Mouse (Mus musculus) G1E (cell line): ENCODE measurements around the gene Gm48552. TPM values are rescaled to one million over a fixed set of nuclear protein-coding genes. Genes with fewer than 3 reads are reported as not detected.

ENCODE experiments used
- ATAC-seq: 2 replicates; pipeline ENCODE4 v1.8.0; 2016; ENCODE audit warnings: mild to moderate bottlenecking; ENCODE audit not compliant: insufficient number of reproducible peaks, poor library complexity, low FRiP score, severe bottlenecking; ENCODE audit errors: extremely low read depth
- DNase-seq: peaks from one replicate; pipeline ENCODE4 v3.0.0; 2012; ENCODE audit warnings: low spot score
- H3K27me3 ChIP-seq: 2 replicates; pipeline ENCODE4 v1.6.1; 2012; ENCODE audit warnings: mild to moderate bottlenecking, low read length, inconsistent platforms; ENCODE audit not compliant: insufficient read depth
- H3K36me3 ChIP-seq: replicated peaks from 2 replicates; pipeline ENCODE3; 2012; ENCODE audit warnings: mild to moderate bottlenecking, inconsistent platforms
- H3K4me1 ChIP-seq: 2 replicates; pipeline ENCODE4 v1.6.1; 2012; ENCODE audit warnings: low read depth, low read length, inconsistent platforms, mixed read lengths; ENCODE audit not compliant: insufficient read depth
- H3K4me3 ChIP-seq: 2 replicates; pipeline ENCODE4 v1.5.1; 2012; ENCODE audit warnings: low read depth, mild to moderate bottlenecking, inconsistent platforms, low read length, moderate library complexity, mixed read lengths
- H3K9me3 ChIP-seq: replicated peaks from 2 replicates; pipeline ENCODE4 v1.6.1; 2012; ENCODE audit warnings: inconsistent platforms
- CTCF ChIP-seq: IDR thresholded peaks from 2 replicates; pipeline ENCODE4 v1.5.1; 2012; ENCODE audit warnings: low read depth, low read length, inconsistent platforms, mixed read lengths
- GATA1 ChIP-seq: IDR thresholded peaks from 2 replicates; pipeline ENCODE4 v1.6.1; 2012; ENCODE audit warnings: borderline replicate concordance, low read length, inconsistent platforms, mixed read lengths
- GATA2 ChIP-seq: IDR thresholded peaks from 2 replicates; pipeline ENCODE4 v1.6.1; 2012; ENCODE audit warnings: low read depth, low read length, inconsistent platforms, borderline replicate concordance
- POLR2AphosphoS5 ChIP-seq: IDR thresholded peaks from 2 replicates; pipeline ENCODE4 v1.6.1; 2012; ENCODE audit warnings: low read depth, low read length, inconsistent platforms; ENCODE audit not compliant: insufficient replicate concordance
- TAL1 ChIP-seq: conservative IDR thresholded peaks from 2 replicates; pipeline ENCODE4 v1.6.1; 2012; ENCODE audit warnings: low read depth, low read length, inconsistent platforms, mixed read lengths
- polyA plus RNA-seq: library from polyadenylated mRNA; stranded (reverse); fragments of >175 nt; gene quantifications from 2 replicates; pipeline ENCODE4 v1.2.3, GENCODE M21; 2012
- total RNA-seq, 2 experiments: library from RNA; stranded (forward) in 1 of 2; stranded (reverse) in 1 of 2; fragments of 200-1000 nt in 1 of 2; fragments of >200 nt in 1 of 2; fragmentation: Nextera tagmentation in 1 of 2; gene quantifications; 2 replicates each; pipeline ENCODE4 v1.2.3; 2014 to 2017

Gene Gm48552
- total and polyA plus RNA-seq, 3 experiments = 0.38 to 7.4 (median 1.2) TPM

DNA sequence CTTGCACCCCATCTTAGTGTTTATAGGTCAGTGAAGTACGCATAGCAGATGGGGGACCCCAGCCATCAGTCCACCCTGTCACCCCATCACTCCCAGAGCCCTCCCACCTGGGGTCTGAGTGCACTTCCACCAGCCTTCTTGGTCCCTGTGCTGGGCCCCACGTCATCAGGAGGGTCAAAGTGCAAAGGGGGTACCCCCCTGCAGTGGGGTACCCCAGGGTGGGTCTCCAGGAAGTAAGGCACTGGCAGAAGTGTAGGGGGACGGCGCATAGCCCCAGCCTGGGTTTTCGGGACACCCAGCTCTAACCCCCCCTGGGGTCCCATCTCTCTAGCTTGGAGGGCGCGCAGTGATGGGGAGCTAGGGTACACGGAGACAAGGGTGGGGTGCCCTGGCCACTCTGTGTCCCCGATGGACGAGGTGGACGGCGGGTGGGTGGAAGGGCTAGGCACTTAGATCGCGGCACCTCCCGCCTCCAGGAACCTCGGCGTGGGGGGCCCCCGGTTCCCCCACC lies 11.0 kb downstream of the Gm48552 start:
- ATAC-seq (no peak), DNase-seq (no peak)
- peaks cover 34% of the 10 kb centered on the region for H3K4me1 ChIP-seq
- no peaks in the 10 kb centered on the region for H3K9me3 ChIP-seq
- H3K4me3 ChIP-seq = no peak overlapping the region
- peaks cover 35% of the 10 kb centered on the region; the same call in 1 of the 2 replicates for H3K27me3 ChIP-seq
- TF ChIP-seq CTCF (no peak), TAL1 (no peak), POLR2AphosphoS5 (no peak), GATA1 (no peak), GATA2 (no peak)
- peaks cover 32% of the 10 kb centered on the region for H3K36me3 ChIP-seq

DNA sequence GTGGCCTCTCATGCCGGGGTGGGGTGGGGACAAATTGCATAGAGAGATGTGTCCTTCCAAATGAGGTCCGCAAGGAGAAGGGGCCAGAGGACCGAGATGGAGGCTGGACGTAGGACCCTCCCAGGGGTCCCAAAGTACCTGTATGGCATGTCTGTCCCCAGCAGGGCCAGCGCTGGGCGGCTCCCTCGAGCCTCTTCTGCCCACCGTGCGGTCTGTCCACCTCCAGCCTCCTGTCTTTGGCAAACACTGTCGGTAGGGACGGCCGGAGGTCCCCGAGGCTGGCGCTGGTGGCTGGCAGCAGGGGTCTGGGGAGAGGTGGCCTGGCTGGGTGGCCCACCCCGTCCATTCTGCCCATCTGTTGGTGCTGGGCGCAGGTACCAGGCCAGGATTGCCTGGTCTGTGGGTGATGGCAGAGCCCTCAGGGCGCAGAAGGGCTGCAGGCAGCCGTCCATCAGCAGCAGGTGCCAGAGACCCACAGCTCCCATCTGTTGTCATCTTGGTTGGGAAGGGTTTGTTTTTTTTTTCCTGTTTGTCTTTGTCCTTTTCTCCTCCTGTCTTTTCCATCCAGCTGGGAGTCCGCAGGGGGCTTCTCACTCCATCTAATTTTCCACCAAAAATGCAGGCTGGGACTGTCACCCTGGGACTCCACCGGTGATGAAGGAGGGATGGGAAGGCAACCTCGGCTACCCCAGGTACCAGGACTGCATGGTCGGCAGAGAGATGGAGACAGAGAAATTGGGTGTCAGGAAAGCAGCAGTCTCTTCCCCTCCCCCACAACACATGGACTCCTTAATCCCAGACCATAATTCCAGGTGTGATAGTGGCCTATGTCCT lies 11.8 kb downstream of the Gm48552 start:
- Histone ChIP-seq H3K27me3 (peaks cover 35% of the 10 kb centered on the region; the same call in 1 of the 2 replicates), H3K4me3 (no peak overlapping the region), H3K4me1 (peaks cover 40% of the 10 kb centered on the region), H3K9me3 (no peaks in the 10 kb centered on the region), H3K36me3 (peaks cover 35% of the 10 kb centered on the region)
- TF ChIP-seq TAL1 (no peak), CTCF (no peak), POLR2AphosphoS5 (no peak), GATA1 (no peak), GATA2 (no peak)
- DNase-seq (no peak), ATAC-seq (no peak)

DNA sequence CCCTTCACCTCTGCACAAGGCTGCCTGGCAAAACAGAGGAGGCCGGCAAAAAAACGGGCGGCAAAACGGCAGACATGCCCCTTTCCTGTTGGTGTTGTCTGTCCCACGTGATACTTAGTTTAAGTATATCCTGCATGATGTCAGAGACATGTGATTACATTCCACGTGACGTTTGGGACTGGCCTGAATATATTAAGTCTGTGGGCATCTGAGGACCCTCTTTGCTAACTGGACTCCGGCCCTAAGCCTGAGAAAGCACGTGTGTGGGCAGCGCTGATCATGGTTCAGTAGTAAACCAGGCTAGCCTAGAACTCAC lies 12.4 kb downstream of the Gm48552 start:
- peaks cover 45% of the 10 kb centered on the region for H3K4me1 ChIP-seq
- no peaks in the 10 kb centered on the region for H3K9me3 ChIP-seq
- DNase-seq (no peak), ATAC-seq (no peak)
- peaks cover 37% of the 10 kb centered on the region; the same call in 1 of the 2 replicates for H3K27me3 ChIP-seq
- TF ChIP-seq TAL1 (no peak), CTCF (no peak), POLR2AphosphoS5 (no peak), GATA2 (no peak), GATA1 (no peak)
- no peak overlapping the region for H3K4me3 ChIP-seq
- H3K36me3 ChIP-seq = peaks cover 40% of the 10 kb centered on the region

DNA sequence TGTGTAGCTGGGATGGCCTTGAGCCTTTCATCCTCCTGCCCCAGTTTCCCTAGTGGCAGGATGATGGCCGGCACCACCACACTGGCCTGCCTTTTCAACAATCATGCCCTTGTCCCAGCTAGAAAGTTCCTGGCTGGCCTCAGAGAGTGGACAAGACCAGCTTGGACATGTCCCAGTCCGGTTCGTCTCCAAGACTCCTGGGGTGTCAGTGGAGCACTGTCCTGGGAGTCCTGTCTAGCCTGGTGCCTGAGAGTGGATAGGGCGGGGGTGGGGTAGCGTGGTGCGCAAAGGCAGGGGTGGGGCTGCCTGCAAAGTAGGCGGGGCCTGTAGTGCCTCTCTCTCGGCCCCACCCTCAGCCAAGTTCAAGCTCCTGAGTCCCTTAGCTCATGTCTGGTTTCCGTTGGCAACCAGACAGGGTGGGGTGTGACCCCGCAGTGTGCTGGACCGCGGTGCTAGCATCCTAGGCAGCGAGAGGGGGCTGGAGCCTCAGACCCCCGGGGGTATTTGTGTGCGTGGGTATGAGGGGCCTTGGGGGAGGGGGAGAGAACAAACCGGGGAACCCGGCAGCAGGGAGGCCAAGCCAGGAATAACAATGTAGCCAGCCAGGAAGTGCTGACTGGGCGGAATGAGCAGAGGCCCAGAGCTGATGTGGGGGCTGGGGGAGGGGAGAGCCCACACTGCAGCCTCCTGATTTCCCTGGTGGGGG lies 12.9 kb downstream of the Gm48552 start:
- peaks cover 51% of the 10 kb centered on the region for H3K4me1 ChIP-seq

DNA sequence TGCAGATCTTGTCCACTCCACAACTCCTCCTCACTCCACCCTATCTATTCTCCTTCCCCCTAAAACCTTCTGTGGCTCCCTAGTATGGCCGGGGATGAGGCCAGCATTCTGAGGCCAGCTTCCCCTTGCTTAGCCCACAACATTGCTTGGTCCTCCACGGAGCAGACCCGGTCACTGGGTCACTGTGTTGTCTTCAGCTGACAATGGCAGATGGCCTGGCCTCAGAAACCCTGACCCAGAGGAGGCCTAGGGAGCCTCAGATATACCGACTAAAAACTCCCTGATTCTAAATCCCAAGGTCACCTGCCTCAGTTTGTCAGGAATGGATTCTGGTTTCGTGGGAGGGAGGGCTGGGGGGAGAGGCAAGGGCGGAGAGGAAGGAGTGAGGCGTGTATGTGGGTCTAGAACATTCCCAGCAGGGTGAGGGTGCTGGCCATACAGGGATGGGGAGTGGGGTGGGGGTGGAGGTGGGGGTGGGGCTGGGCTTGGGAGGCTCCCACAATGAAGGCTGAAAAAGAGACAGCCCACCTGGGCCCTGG lies 13.5 kb downstream of the Gm48552 start:
- Histone ChIP-seq H3K9me3 (no peaks in the 10 kb centered on the region), H3K27me3 (peaks cover 43% of the 10 kb centered on the region; the same call in 1 of the 2 replicates), H3K4me1 (peaks cover 56% of the 10 kb centered on the region), H3K36me3 (peaks cover 44% of the 10 kb centered on the region), H3K4me3 (no peak overlapping the region; the same call in 1 of the 2 replicates)
- TF ChIP-seq GATA1 (no peak), TAL1 (no peak), GATA2 (no peak), POLR2AphosphoS5 (no peak), CTCF (no peak)
- ATAC-seq (no peak), DNase-seq (no peak)

More for the DNA sequence above, 12.9 kb downstream of the Gm48552 start:
- DNase-seq = no peak
- H3K9me3 ChIP-seq = no peaks in the 10 kb centered on the region
- H3K4me3 ChIP-seq = peak overlapping the region; percentile 20; the same call in 1 of the 2 replicates
- TF ChIP-seq GATA2 = no peak
- TF ChIP-seq GATA1 = no peak
- no peak for TF ChIP-seq CTCF
- no peak for TF ChIP-seq POLR2AphosphoS5
- TF ChIP-seq TAL1 = no peak
- peaks cover 40% of the 10 kb centered on the region; the same call in 1 of the 2 replicates for H3K27me3 ChIP-seq
- peaks cover 44% of the 10 kb centered on the region for H3K36me3 ChIP-seq
- peak; percentile 79 for ATAC-seq

DNA sequence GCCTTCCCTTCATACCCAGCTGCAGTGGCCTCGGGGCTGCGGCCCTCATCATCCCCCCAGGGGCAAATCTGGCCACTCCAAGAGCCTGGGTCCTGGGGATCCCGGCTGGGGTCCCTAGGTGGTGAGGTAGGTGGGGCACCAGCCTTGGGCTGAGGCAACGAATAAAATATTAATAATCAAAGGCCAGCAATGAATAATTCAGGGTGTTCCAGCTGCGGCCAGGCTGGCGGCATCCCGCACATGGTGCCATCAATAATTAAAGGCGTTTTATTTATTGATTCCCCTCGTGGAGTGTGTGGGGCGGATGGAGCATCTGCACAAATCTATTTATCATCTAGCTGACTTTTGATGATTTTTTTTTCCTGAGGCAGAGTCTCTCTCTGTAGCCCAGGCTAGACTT lies 14.7 kb downstream of the Gm48552 start:
- peaks cover 47% of the 10 kb centered on the region for H3K36me3 ChIP-seq
- no peak for ATAC-seq
- peaks cover 68% of the 10 kb centered on the region for H3K4me1 ChIP-seq

More for the DNA sequence above, 14.7 kb downstream of the Gm48552 start:
- Histone ChIP-seq H3K4me3 (no peak overlapping the region), H3K27me3 (peaks cover 45% of the 10 kb centered on the region; the same call in 1 of the 2 replicates), H3K9me3 (no peaks in the 10 kb centered on the region)
- no peak for DNase-seq
- TF ChIP-seq GATA2 (no peak), POLR2AphosphoS5 (no peak), TAL1 (no peak), CTCF (no peak), GATA1 (no peak)
